Mouse (Mus musculus): Measurements from ENCODE around the gene B3gnt3. TPM values are rescaled to one million over a fixed set of nuclear protein-coding genes. Genes with fewer than 3 reads are reported as not detected.

The B3gnt3 gene
- total RNA-seq, 2 experiments from 2014 or later, result 12.2 to 14.4 TPM

GRCm38 (mm10) chr8:71681369-71681915 is 20.1 kb downstream of the B3gnt3 start:
- no peak for ATAC-seq (replicated peaks; ENCODE audit: low FRiP score, poor library complexity, severe bottlenecking)

GRCm38 (mm10) chr8:71680471-71680870 is 21.1 kb downstream of the B3gnt3 start:
- ATAC-seq (replicated peaks; ENCODE audit: low FRiP score, poor library complexity, severe bottlenecking), result no peak

- ATAC-seq (replicated peaks; ENCODE audit: low FRiP score, poor library complexity, severe bottlenecking), result no peak
Observed at GRCm38 (mm10) chr8:71679550-71680168, 21.9 kb downstream of the B3gnt3 start.

- no peak for ATAC-seq (replicated peaks; ENCODE audit: low FRiP score, poor library complexity, severe bottlenecking)
Observed at GRCm38 (mm10) chr8:71679116-71679515, 22.5 kb downstream of the B3gnt3 start.

- no peak for ATAC-seq (replicated peaks; ENCODE audit: low FRiP score, poor library complexity, severe bottlenecking)
Observed at GRCm38 (mm10) chr8:71678216-71678615, 23.4 kb downstream of the B3gnt3 start.

GRCm38 (mm10) chr8:71677555-71677954 is 24.0 kb downstream of the B3gnt3 start:
- ATAC-seq (replicated peaks; ENCODE audit: low FRiP score, poor library complexity, severe bottlenecking), result no peak

GRCm38 (mm10) chr8:71676803-71677202 is 24.8 kb downstream of the B3gnt3 start:
- ATAC-seq (replicated peaks; ENCODE audit: low FRiP score, poor library complexity, severe bottlenecking), result no peak

GRCm38 (mm10) chr8:71676020-71676741 is 25.4 kb downstream of the B3gnt3 start, which contains the start of gene Jak3:
Gene Jak3 (plus strand): TSS chr8:71676296.
- peak; percentile 62 for ATAC-seq (replicated peaks; ENCODE audit: low FRiP score, poor library complexity, severe bottlenecking)

GRCm38 (mm10) chr8:71675456-71676019 is 26.1 kb downstream of the B3gnt3 start:
- no peak for ATAC-seq (replicated peaks; ENCODE audit: low FRiP score, poor library complexity, severe bottlenecking)

- ATAC-seq (replicated peaks; ENCODE audit: low FRiP score, poor library complexity, severe bottlenecking), result no peak
Observed at GRCm38 (mm10) chr8:71674071-71674470, 27.5 kb downstream of the B3gnt3 start.

- ATAC-seq (replicated peaks; ENCODE audit: low FRiP score, poor library complexity, severe bottlenecking), result no peak
Observed at GRCm38 (mm10) chr8:71672168-71672735, 29.3 kb downstream of the B3gnt3 start.

- ATAC-seq (replicated peaks; ENCODE audit: low FRiP score, poor library complexity, severe bottlenecking), result peak; percentile 83
Observed at GRCm38 (mm10) chr8:71671549-71671965, 30.0 kb downstream of the B3gnt3 start, which contains the start of gene Unc13a. Gene Unc13a (minus strand): TSS chr8:71671757.

GRCm38 (mm10) chr8:71670621-71671548 is 30.7 kb downstream of the B3gnt3 start:
- ATAC-seq (replicated peaks; ENCODE audit: low FRiP score, poor library complexity, severe bottlenecking), result no peak

GRCm38 (mm10) chr8:71670198-71670597 is 31.4 kb downstream of the B3gnt3 start:
- ATAC-seq (replicated peaks; ENCODE audit: low FRiP score, poor library complexity, severe bottlenecking), result no peak

- ATAC-seq (replicated peaks; ENCODE audit: low FRiP score, poor library complexity, severe bottlenecking), result no peak
Observed at GRCm38 (mm10) chr8:71668220-71668975, 33.2 kb downstream of the B3gnt3 start.

- ATAC-seq (replicated peaks; ENCODE audit: low FRiP score, poor library complexity, severe bottlenecking), result no peak
Observed at GRCm38 (mm10) chr8:71667256-71667655, 34.3 kb downstream of the B3gnt3 start.

- ATAC-seq (replicated peaks; ENCODE audit: low FRiP score, poor library complexity, severe bottlenecking), result no peak
Observed at GRCm38 (mm10) chr8:71666855-71667254, 34.7 kb downstream of the B3gnt3 start.

GRCm38 (mm10) chr8:71665331-71666130 is 36.1 kb downstream of the B3gnt3 start:
- ATAC-seq (replicated peaks; ENCODE audit: low FRiP score, poor library complexity, severe bottlenecking), result no peak
